Mouse (Mus musculus): ENCODE measurements around the gene Htt. TPM values are rescaled to one million over a fixed set of nuclear protein-coding genes. Genes with fewer than 3 reads are reported as not detected.
"Not testable (repeated sequence)": the region's sequence is repeated elsewhere in the genome, so short reads cannot be mapped to it uniquely, and the experiment has no call there.

Htt gene
- 10 to 100 TPM; 74.6 to 88.4 (median 78.5) TPM for total RNA-seq (2022)

GRCm38 (mm10) chr5:34761509-34761908 lies at the start of gene Htt:
Htt (plus strand) TSS chr5:34761740.
- DNase-seq (ENCODE audit: low spot score in 2 of 2), result peak; percentile 95 to 98

- not testable (repeated sequence) for DNase-seq (ENCODE audit: low spot score in 2 of 2)
Observed at GRCm38 (mm10) chr5:34714371-34714770, 47.2 kb upstream of the Htt start.

GRCm38 (mm10) chr5:34714816-34715215 lies 46.7 kb upstream of the Htt start:
- no peak for DNase-seq (ENCODE audit: low spot score in 2 of 2)

GRCm38 (mm10) chr5:34729141-34729540 lies 32.4 kb upstream of the Htt start:
- DNase-seq (ENCODE audit: low spot score in 2 of 2), result no peak

- no peak for DNase-seq (ENCODE audit: low spot score in 2 of 2)
Observed at GRCm38 (mm10) chr5:34730255-34730654, 31.3 kb upstream of the Htt start.

GRCm38 (mm10) chr5:34751477-34751876 lies 10.1 kb upstream of the Htt start:
- DNase-seq (ENCODE audit: low spot score in 2 of 2), result no peak

GRCm38 (mm10) chr5:34758762-34759161 lies 2.8 kb upstream of the Htt start:
- no peak for DNase-seq (ENCODE audit: low spot score in 2 of 2)

- peak; percentile 18 to 44 for DNase-seq (ENCODE audit: low spot score in 2 of 2)
Observed at GRCm38 (mm10) chr5:34760850-34761508, 561 bp upstream of the Htt start.

GRCm38 (mm10) chr5:34761934-34762611 lies 533 bp downstream of the Htt start:
- peak; percentile 23 to 55 for DNase-seq (ENCODE audit: low spot score in 2 of 2)

- no peak for DNase-seq (ENCODE audit: low spot score in 2 of 2)
Observed at GRCm38 (mm10) chr5:34771818-34772217, 10.3 kb downstream of the Htt start.

- no peak for DNase-seq (ENCODE audit: low spot score in 2 of 2)
Observed at GRCm38 (mm10) chr5:34772696-34773245, 11.2 kb downstream of the Htt start.

GRCm38 (mm10) chr5:34773392-34773791 lies 11.9 kb downstream of the Htt start:
- no peak for DNase-seq (ENCODE audit: low spot score in 2 of 2)

- no peak for DNase-seq (ENCODE audit: low spot score in 2 of 2)
Observed at GRCm38 (mm10) chr5:34785027-34785426, 23.5 kb downstream of the Htt start.

GRCm38 (mm10) chr5:34791141-34791540 lies 29.6 kb downstream of the Htt start:
- no peak for DNase-seq (ENCODE audit: low spot score in 2 of 2)

- no peak for DNase-seq (ENCODE audit: low spot score in 2 of 2)
Observed at GRCm38 (mm10) chr5:34800292-34800953, 38.9 kb downstream of the Htt start.

GRCm38 (mm10) chr5:34806038-34806437 lies 44.5 kb downstream of the Htt start:
- DNase-seq (ENCODE audit: low spot score in 2 of 2), result no peak

GRCm38 (mm10) chr5:34822431-34823149 lies 61.0 kb downstream of the Htt start:
- no peak for DNase-seq (ENCODE audit: low spot score in 2 of 2)

- no peak for DNase-seq (ENCODE audit: low spot score in 2 of 2)
Observed at GRCm38 (mm10) chr5:34854079-34854478, 92.5 kb downstream of the Htt start.

- no peak for DNase-seq (ENCODE audit: low spot score in 2 of 2)
Observed at GRCm38 (mm10) chr5:34865367-34865766, 103.8 kb downstream of the Htt start.

GRCm38 (mm10) chr5:34880307-34880706 lies 118.8 kb downstream of the Htt start:
- not testable (repeated sequence) for DNase-seq (ENCODE audit: low spot score in 2 of 2)

- no peak for DNase-seq (ENCODE audit: low spot score in 2 of 2)
Observed at GRCm38 (mm10) chr5:34881023-34881422, 119.5 kb downstream of the Htt start.
